Mouse (Mus musculus) embryonic stem cell, embryonic (primary cell): ENCODE measurements at regions not wholly inside any gene's neighbourhood (a gene's known extent, or its start where the extent isn't known, plus 50 kb on each side); places are given as distances from the start of the nearest gene placed in this dataset.

Source experiments
- CTCF ChIA-PET, 4 experiments: fragments of 300-600 bp in 2 of 4; fragments of 350-600 bp in 2 of 4; sonication (Branson Sonifier 250); formaldehyde crosslinking; loops; one replicate each; lab custom pipeline; 2022; ENCODE audit warnings: inconsistent platforms in 2 of 4; lab: Charles Lee
- POLR2A ChIA-PET, 4 experiments: fragments of 300-600 bp in 2 of 4; fragments of 350-600 bp in 2 of 4; sonication (Branson Sonifier 250); formaldehyde crosslinking; loops; one replicate each; lab custom pipeline; 2022; ENCODE audit warnings: antibody characterized with exemption in 4 of 4, inconsistent platforms in 1 of 4; lab: Charles Lee

GRCm38 (mm10) chr7:67895166-67895565 lies 57.5 kb upstream of the Igf1r start:
- CTCF ChIA-PET = no interaction called here

GRCm38 (mm10) chr7:67892917-67893316 lies 59.7 kb upstream of the Igf1r start:
- CTCF ChIA-PET = interaction anchor here in 1 of 4 experiments (0.6 kb wide), 1 partner anchor 481 kb away, joined by 9 read pairs; no protein-coding TSS in a partner anchor

More at GRCm38 (mm10) chr7:67895166-67895565, 57.5 kb upstream of the Igf1r start:
- POLR2A ChIA-PET = no interaction called here

GRCm38 (mm10) chr7:67883040-67883439 lies 69.6 kb upstream of the Igf1r start:
- ChIA-PET POLR2A (no interaction called here), CTCF (no interaction called here)

More at GRCm38 (mm10) chr7:67892917-67893316, 59.7 kb upstream of the Igf1r start:
- POLR2A ChIA-PET = no interaction called here

GRCm38 (mm10) chr7:67882606-67883005 lies 70.0 kb upstream of the Igf1r start:
- ChIA-PET POLR2A (no interaction called here), CTCF (no interaction called here)

- ChIA-PET POLR2A (interaction anchor here in 1 of 4 experiments (0.7 to 1.1 kb wide), 2 partner anchors 9 to 1793 kb away, joined by 3 read pairs; no protein-coding TSS in a partner anchor), CTCF (no interaction called here)
These were observed 74.4 kb upstream of the Igf1r start for GRCm38 (mm10) chr7:67878226-67878625.

GRCm38 (mm10) chr7:67877587-67877986 lies 75.0 kb upstream of the Igf1r start:
- ChIA-PET POLR2A (interaction anchor here in 1 of 4 experiments (0.7 to 1.1 kb wide), 2 partner anchors 10 to 1794 kb away, joined by 3 read pairs; no protein-coding TSS in a partner anchor), CTCF (no interaction called here)

- ChIA-PET POLR2A (interaction anchor here in 1 of 4 experiments (1.0 kb wide), 1 partner anchor 66 kb away, joined by 3 read pairs; no protein-coding TSS in a partner anchor), CTCF (interaction anchor here in 1 of 4 experiments (0.5 kb wide), 1 partner anchor 495 kb away, joined by 5 read pairs; no protein-coding TSS in a partner anchor)
These were observed 94.8 kb upstream of the Synm start for GRCm38 (mm10) chr7:67854080-67855022.

- ChIA-PET CTCF (no interaction called here), POLR2A (interaction anchor here in 1 of 4 experiments (0.6 to 1.0 kb wide), 3 partner anchors 15 to 382 kb away, joined by 3 to 7 read pairs (median 4); no protein-coding TSS in a partner anchor)
These were observed 93.3 kb upstream of the Synm start for GRCm38 (mm10) chr7:67852859-67853258.

- ChIA-PET POLR2A (interaction anchor here in 3 of 4 experiments (0.5 to 1.2 kb wide), 4 partner anchors 13 to 173 kb away, joined by 3 read pairs; no protein-coding TSS in a partner anchor), CTCF (no interaction called here)
These were observed 89.9 kb upstream of the Synm start for GRCm38 (mm10) chr7:67849509-67849862.

GRCm38 (mm10) chr7:67848589-67849508 lies 89.3 kb upstream of the Synm start:
- ChIA-PET POLR2A (interaction anchor here in 3 of 4 experiments (0.5 to 1.2 kb wide), 9 partner anchors 14 to 469 kb away, joined by 3 to 5 read pairs (median 3); no protein-coding TSS in a partner anchor), CTCF (no interaction called here)

GRCm38 (mm10) chr7:67846796-67847195 lies 87.3 kb upstream of the Synm start:
- CTCF ChIA-PET = interaction anchor here in 2 of 4 experiments (0.5 to 1.2 kb wide), 2 partner anchors 9 to 88 kb away, joined by 3 to 9 read pairs; partner anchors contain the start of gene Synm (in 1 of the 2)
- POLR2A ChIA-PET = interaction anchor here in 2 of 4 experiments (0.7 to 1.5 kb wide), 5 partner anchors 10 to 456 kb away, joined by 3 read pairs; no protein-coding TSS in a partner anchor

GRCm38 (mm10) chr7:67836984-67837383 lies 77.4 kb upstream of the Synm start:
- CTCF ChIA-PET = interaction anchor here in 1 of 4 experiments (1.5 kb wide), 1 partner anchor 48 kb away, joined by 5 read pairs; no protein-coding TSS in a partner anchor
- POLR2A ChIA-PET = interaction anchor here in 1 of 4 experiments (1.1 kb wide), 1 partner anchor 10 kb away, joined by 3 read pairs; no protein-coding TSS in a partner anchor

- POLR2A ChIA-PET = interaction anchor here in 1 of 4 experiments (1.1 kb wide), 1 partner anchor 11 kb away, joined by 3 read pairs; no protein-coding TSS in a partner anchor
- CTCF ChIA-PET = interaction anchor here in 1 of 4 experiments (1.5 kb wide), 1 partner anchor 47 kb away, joined by 5 read pairs; no protein-coding TSS in a partner anchor
These were observed 76.8 kb upstream of the Synm start for GRCm38 (mm10) chr7:67836117-67836949.

- CTCF ChIA-PET = interaction anchor here in 1 of 4 experiments (0.6 kb wide), 1 partner anchor 161 kb away, joined by 3 read pairs; no protein-coding TSS in a partner anchor
- POLR2A ChIA-PET = interaction anchor here in 1 of 4 experiments (0.8 to 1.2 kb wide), 3 partner anchors 18 to 336 kb away, joined by 3 to 4 read pairs (median 3); no protein-coding TSS in a partner anchor
These were observed 72.2 kb upstream of the Synm start for GRCm38 (mm10) chr7:67831738-67832137.

- ChIA-PET POLR2A (interaction anchor here in 1 of 4 experiments (0.7 kb wide), 1 partner anchor 865 kb away, joined by 6 read pairs; no protein-coding TSS in a partner anchor), CTCF (no interaction called here)
These were observed 67.8 kb upstream of the Synm start for GRCm38 (mm10) chr7:67827386-67827785.

GRCm38 (mm10) chr7:67826936-67827335 lies 67.4 kb upstream of the Synm start:
- ChIA-PET CTCF (no interaction called here), POLR2A (interaction anchor here in 2 of 4 experiments (0.5 to 0.7 kb wide), 2 partner anchors 28 to 866 kb away, joined by 3 to 6 read pairs; no protein-coding TSS in a partner anchor)

GRCm38 (mm10) chr7:67826368-67826767 lies 66.8 kb upstream of the Synm start:
- CTCF ChIA-PET = interaction anchor here in 1 of 4 experiments (0.7 kb wide), 1 partner anchor 22 kb away, joined by 3 read pairs; no protein-coding TSS in a partner anchor
- POLR2A ChIA-PET = interaction anchor here in 2 of 4 experiments (0.5 to 0.6 kb wide), 2 partner anchors 29 to 622 kb away, joined by 3 read pairs; no protein-coding TSS in a partner anchor
